Mouse (Mus musculus): ENCODE measurements around the gene Smarcc2. TPM values are rescaled to one million over a fixed set of nuclear protein-coding genes. Genes with fewer than 3 reads are reported as not detected.
"Not testable (repeated sequence)": the region's sequence is repeated elsewhere in the genome, so short reads cannot be mapped to it uniquely, and the experiment has no call there.

Smarcc2 gene
- polyA plus RNA-seq, 1 experiment, result 91.5 TPM

DNA sequence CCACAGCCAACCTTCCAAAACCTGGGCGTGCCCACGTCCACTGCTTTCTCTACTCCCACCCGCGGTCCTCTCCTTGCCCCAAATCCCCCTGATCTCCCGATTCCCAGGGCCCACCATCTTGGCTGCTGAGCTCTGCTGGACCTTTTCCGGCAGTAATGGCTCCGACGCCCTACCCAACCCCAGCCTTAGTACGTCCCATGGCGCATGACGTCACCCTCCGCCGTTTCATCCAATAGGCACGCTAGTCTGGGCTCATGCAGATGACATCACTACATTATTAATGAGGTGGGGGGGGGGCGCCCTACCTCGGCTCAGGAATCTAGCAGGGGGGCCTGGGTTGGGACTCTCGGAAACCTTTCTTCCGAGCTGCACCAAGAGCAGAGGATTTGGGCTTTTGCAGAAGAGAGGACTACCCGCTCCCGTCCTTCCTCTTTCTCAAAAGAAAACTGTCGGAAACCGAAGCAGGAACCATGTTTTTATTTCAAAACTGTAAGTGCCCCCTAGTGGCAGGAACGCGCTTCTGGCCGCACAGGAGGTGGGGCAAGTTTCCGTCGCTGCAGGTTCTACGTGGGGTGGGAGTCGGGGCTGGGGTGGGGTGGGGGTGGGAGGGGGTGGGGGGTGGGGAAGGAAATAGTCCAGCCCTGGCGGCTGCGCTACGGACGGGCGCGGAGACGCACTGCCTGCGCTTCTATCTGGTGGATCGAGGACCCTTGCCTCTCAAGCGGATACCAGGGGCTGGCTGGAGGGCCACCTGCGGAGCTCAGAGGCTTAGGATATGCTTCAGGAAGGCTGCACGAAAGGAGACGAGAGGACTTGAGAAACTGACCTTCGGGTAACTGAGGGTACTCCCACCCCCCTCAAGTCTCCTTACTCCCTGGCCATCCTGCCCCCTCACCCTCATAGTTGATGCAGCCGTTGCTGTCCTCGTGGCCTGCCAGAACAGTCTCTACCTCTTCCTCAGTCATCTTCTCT is 34.9 kb downstream of the Smarcc2 start, which contains the start of gene Myl6:
Gene Myl6 (minus strand): TSS at position 451 of the 972 bp plus-strand sequence.
- peak; percentile 94 for DNase-seq (ENCODE audit: low spot score)

DNA sequence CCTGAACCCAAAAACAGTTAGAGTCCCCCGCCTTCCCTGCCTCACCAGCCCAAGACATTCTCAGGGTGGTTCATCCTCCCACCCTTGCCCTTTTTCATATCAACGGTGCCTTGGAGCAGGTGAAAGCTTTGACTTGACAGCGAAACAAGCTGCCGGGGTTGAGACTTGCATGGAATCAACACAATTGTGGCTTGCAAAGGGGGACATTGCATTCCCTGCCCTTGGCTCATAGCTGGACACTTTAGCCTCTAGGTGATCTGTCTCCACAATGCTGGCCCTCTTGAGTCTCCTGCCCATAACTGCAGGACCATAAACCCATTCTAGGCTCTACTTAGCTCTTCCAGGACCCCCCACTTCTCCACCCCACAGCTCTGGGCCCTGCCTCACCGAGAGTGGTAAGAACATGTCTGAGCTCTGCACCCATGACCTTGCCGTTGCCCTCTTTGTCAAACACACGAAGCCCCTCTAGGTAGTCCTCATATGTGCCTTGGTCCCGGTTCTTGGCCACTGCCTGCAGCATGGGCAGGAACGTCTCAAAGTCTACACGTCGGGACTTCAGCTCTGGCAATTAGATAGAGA is 35.7 kb downstream of the Smarcc2 start:
- no peak for DNase-seq (ENCODE audit: low spot score)

DNA sequence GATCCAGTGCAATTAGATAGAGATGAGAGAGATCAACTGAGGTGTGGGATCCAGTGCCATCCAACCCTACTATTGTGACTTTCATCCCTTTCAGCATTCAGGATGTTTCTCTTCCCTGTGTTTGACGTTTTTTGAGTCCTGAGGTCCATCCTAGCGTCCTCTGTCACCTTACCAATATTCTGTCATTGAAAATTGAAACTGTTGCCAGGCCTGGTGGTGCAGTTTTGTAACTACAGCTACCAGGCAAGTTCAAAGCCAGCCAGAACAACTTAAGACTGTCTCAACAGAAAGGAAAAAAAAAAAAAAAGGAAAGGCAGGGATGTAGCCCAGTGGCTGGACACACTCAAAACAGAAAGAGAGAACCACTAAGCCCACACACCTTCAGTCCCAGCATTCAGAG is 36.2 kb downstream of the Smarcc2 start:
- no peak for DNase-seq (ENCODE audit: low spot score)

- DNase-seq (ENCODE audit: low spot score), result no peak
Observed at GRCm38 (mm10) chr10:128495903-128496302, 36.9 kb downstream of the Smarcc2 start.

GRCm38 (mm10) chr10:128496509-128497077 is 37.5 kb downstream of the Smarcc2 start:
- no peak for DNase-seq (ENCODE audit: low spot score)

GRCm38 (mm10) chr10:128497134-128497737 is 38.2 kb downstream of the Smarcc2 start:
- DNase-seq (ENCODE audit: low spot score), result no peak

GRCm38 (mm10) chr10:128498590-128498989 is 39.5 kb downstream of the Smarcc2 start, which contains the start of gene Myl6b:
TSS of gene Myl6b (minus strand) at chr10:128498685.
- DNase-seq (ENCODE audit: low spot score), result peak; percentile 85

DNA sequence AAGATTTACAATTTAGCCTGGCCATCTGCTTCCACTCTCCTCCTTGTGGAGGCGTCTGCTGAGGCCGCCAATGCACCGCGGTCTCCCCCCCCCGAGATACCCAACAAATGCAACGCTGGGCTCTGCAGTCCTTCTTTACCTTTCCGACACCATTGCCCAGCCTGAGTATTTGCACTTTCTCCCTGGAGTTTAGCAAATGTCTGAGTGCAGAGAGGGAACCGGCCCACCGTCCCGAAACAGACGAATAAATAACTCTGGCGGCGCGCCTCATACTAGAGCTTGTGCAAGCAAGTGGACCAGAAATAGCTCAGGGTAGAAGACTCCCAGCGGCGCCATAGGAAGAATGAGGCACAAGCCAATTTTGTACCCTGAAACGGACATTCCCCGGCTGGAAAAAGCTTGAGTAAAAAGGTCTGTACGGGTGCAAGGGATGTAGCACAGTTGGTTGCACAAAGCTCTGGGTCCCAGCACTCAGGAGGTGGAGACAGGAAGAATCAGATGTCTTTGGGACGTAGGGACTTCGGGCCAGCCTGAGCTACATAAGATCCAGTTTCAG is 40.1 kb downstream of the Smarcc2 start:
- DNase-seq (ENCODE audit: low spot score), result peak; percentile 48

GRCm38 (mm10) chr10:128502341-128502740 is 43.3 kb downstream of the Smarcc2 start:
- no peak for DNase-seq (ENCODE audit: low spot score)

DNA sequence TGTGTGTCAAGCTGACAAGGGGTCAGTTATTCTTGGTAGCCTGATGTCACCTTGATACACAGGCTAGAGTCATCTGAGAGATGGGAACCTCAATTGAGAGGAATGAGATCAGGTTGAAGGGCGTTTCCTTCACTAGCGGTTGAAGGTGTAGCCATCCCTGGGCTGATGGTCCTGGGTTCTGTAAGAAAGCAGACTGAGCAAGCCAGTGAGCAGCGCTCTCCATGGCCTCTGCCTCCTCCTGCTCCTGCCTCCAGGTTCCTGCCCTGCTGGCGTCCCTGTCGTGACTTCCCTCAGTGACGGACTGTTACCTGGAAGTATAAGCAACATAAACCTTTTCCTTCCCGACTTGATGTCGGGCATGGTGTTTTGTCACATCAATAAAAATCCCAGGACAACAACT is 44.5 kb downstream of the Smarcc2 start:
- no peak for DNase-seq (ENCODE audit: low spot score)

DNA sequence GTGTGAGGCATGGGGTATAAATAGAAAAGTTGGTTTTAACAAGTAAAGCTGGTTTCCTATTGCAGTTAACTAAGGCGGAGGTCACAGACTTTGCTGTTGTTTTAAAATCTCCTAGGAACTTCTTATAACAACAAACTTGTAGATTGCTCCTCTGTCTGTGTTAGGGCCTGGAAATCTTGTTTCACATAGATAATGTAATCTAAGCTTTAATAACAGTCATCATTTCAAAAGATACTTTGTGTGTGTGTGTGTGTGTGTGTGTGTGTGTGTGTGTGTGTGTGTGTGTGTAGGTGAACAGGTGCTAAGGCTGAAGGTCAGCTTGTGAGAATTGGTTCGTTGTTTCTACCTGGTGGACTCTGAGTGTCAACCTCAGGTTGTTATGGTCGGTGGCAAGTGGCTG is 45.0 kb downstream of the Smarcc2 start:
- no peak for DNase-seq (ENCODE audit: low spot score)

GRCm38 (mm10) chr10:128504641-128505370 is 45.8 kb downstream of the Smarcc2 start:
- no peak for DNase-seq (ENCODE audit: low spot score)

GRCm38 (mm10) chr10:128505371-128505667 is 46.3 kb downstream of the Smarcc2 start:
- not testable (repeated sequence) for DNase-seq (ENCODE audit: low spot score)

DNA sequence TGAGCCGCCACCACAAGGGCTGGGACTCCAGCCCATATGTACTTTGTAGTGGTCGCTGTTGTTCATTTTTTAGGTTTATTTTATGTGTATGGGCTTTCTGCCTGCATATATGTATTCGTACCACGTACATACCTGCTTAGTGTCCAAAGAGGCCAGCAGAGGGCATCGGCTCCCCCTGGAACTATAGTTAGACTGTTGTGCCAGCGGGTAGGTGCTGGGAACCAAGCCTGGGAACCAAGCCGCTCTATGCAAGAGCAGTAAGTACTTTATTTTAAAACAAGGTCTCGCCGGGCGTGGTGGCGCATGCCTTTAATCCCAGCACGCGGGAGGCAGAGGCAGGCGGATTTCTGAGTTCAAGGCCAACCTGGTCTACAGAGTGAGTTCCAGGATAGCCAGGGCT is 46.9 kb downstream of the Smarcc2 start:
- DNase-seq (ENCODE audit: low spot score), result no peak

GRCm38 (mm10) chr10:128508260-128508659 is 49.2 kb downstream of the Smarcc2 start:
- DNase-seq (ENCODE audit: low spot score), result no peak

- DNase-seq (ENCODE audit: low spot score), result no peak
Observed at GRCm38 (mm10) chr10:128509203-128509602, 50.2 kb downstream of the Smarcc2 start.

GRCm38 (mm10) chr10:128509831-128510230 is 50.8 kb downstream of the Smarcc2 start:
- no peak for DNase-seq (ENCODE audit: low spot score)

DNA sequence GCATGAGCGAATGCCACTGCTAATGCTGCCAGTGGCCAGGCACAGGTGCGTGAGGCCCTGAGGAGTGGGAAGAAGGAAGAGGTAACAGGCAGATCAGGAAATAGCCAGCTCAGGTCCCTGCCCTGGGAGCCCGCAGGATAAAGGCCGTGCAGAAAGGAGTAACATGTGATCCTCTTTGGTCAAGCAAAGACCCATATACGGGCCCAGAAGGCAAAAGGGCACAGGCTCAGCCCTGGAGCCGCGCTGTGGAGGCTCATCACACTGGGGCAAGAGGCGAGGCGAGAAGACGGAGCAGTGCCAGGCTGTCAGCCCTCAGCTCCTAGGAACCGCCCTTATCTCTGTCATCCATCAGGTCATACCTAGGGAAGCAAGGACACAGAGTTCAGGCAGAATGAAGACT is 51.3 kb downstream of the Smarcc2 start:
- no peak for DNase-seq (ENCODE audit: low spot score)

DNA sequence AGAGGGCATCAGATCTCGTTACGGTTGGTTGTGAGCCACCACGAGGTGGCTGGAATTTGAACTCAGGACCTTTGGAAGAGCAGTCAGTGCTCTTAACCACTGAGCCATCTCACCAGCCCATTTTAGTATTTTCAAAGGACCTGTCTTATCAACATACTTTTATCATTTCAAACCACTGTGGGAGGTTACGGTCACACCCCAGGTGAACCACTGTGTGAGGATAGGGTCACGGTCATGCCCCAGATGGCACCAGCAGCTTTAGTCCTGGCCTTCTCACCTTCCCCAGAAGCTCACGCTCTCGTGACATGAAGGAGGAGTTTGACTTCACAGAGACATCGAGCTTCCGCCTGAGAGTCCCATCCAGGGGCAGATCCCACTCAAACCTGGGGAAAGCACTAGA is 52.1 kb downstream of the Smarcc2 start:
- DNase-seq (ENCODE audit: low spot score), result no peak

GRCm38 (mm10) chr10:128511761-128512160 is 52.7 kb downstream of the Smarcc2 start:
- DNase-seq (ENCODE audit: low spot score), result no peak

DNA sequence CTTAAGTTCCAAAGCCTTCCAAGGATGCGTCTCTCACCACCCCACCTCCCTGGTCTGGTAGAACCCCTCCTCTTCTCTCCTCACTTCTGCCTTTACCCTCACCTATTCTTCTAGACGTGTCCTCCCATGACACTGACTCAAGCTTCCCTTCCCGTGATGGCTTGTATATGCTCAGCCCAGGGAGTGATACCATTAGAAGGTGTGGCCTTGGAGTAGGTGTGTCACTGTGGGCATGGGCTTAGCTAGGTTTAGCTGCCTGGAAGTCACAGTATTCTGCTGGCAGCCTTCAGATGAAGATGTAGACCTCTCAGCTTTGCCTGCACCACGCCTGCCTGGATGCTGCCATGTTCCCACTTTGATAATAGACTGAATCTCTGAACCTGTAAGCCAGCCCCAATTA is 56.0 kb downstream of the Smarcc2 start:
- DNase-seq (ENCODE audit: low spot score), result no peak

Measured in urinary bladder, adult 2 months (tissue).